Comparison of ENCODE assay signal across 9 mouse cellular contexts in genomic region chr7:90060343-90061175, GRCm38 (mm10).
DNase-seq lines count a peak whose midpoint lies in the region; ATAC-seq lines count a peak whose summit lies in the region.
"Had no signal": no experiment of that assay in that cellular context is flagged by ENCODE, and none has a peak within 500 bp of the region (broad histone marks: within the 10 kb centered on the region; RNA-seq: fewer than 3 reads in every experiment).

No protein-coding gene starts in this region.

- peak overlapping the region; percentile 40 for H3K4me2 ChIP-seq in heart, embryonic 12.5 days

- H3K4me3 ChIP-seq in heart, embryonic 12.5 days: no peak overlapping the region
- no peak overlapping the region for H3K4me3 ChIP-seq in brown adipose tissue, adult 24 weeks (ENCODE audit: insufficient read depth, low read depth, low read length)
- peak overlapping the region; percentile 47 for H3K4me3 ChIP-seq in megakaryocyte, embryonic 14.5 days (replicated peaks)

- 36% methylated on average over 16 of the region's 16 CpGs for WGBS in heart, embryonic 12.5 days

- 0 out of 2 replicates have a peak overlapping the region, but pooled peaks have one; percentile 0 for H3K9ac ChIP-seq in heart, embryonic 12.5 days

- H3K27me3 ChIP-seq in heart, embryonic 12.5 days (replicated peaks): no peaks in the 10 kb centered on the region
- no peaks in the 10 kb centered on the region for H3K27me3 ChIP-seq in megakaryocyte, embryonic 14.5 days (replicated peaks)
- H3K27me3 ChIP-seq: Patski had no signal

- no peak for DNase-seq in heart, adult 18-20 months
- DNase-seq in kidney, adult 18-20 months: peak; percentile 55
- DNase-seq in right cerebral cortex, adult 18-20 months: no peak
- DNase-seq in adrenal gland, adult 2 months: no peak
- DNase-seq in cerebellum, postnatal 4 days (ENCODE audit: low spot score in 2 of 2): no peak

- peaks cover 25% of the 10 kb centered on the region for H3K4me1 ChIP-seq in heart, embryonic 12.5 days (replicated peaks)
- H3K4me1 ChIP-seq in brown adipose tissue, adult 24 weeks (ENCODE audit: control insufficient read depth, insufficient read depth, insufficient read length, low read length): peaks cover 14% of the 10 kb centered on the region
- peaks cover 42% of the 10 kb centered on the region for H3K4me1 ChIP-seq in megakaryocyte, embryonic 14.5 days

- H3K27ac ChIP-seq in heart, embryonic 12.5 days (ENCODE audit: poor library complexity, severe bottlenecking): no peak overlapping the region
- H3K27ac ChIP-seq in brown adipose tissue, adult 24 weeks (replicated peaks; ENCODE audit: low read depth, low read length): peak overlapping the region; percentile 93

- H3K36me3 ChIP-seq in heart, embryonic 12.5 days: no peaks in the 10 kb centered on the region
- no peaks in the 10 kb centered on the region for H3K36me3 ChIP-seq in megakaryocyte, embryonic 14.5 days (replicated peaks; ENCODE audit: low read length)

- no peaks in the 10 kb centered on the region for H3K9me3 ChIP-seq in heart, embryonic 12.5 days (replicated peaks)
- no peaks in the 10 kb centered on the region for H3K9me3 ChIP-seq in megakaryocyte, embryonic 14.5 days

- peak; percentile 83 for ATAC-seq in heart, embryonic 12.5 days (ENCODE audit: insufficient number of reproducible peaks, low FRiP score)
